Mouse (Mus musculus): ENCODE measurements around the gene Rab4a. TPM values are rescaled to one million over a fixed set of nuclear protein-coding genes. Genes with fewer than 3 reads are reported as not detected.
"Not testable (repeated sequence)": the region's sequence is repeated elsewhere in the genome, so short reads cannot be mapped to it uniquely, and the experiment has no call there.

Gene Rab4a
- polyA plus RNA-seq, 1 experiment, result 67.2 TPM

- 80% methylated on average over 7 of the region's 7 CpGs for WGBS
- no peak for DNase-seq (ENCODE audit: low read depth, low spot score)
Measured at GRCm38 (mm10) chr8:123808671-123809070, 2.9 kb downstream of the Rab4a start.

- WGBS, result 92% methylated on average over 4 of the region's 4 CpGs
- DNase-seq (ENCODE audit: low read depth, low spot score), result not testable (repeated sequence)
Measured at GRCm38 (mm10) chr8:123809342-123809741, 3.6 kb downstream of the Rab4a start.

DNA sequence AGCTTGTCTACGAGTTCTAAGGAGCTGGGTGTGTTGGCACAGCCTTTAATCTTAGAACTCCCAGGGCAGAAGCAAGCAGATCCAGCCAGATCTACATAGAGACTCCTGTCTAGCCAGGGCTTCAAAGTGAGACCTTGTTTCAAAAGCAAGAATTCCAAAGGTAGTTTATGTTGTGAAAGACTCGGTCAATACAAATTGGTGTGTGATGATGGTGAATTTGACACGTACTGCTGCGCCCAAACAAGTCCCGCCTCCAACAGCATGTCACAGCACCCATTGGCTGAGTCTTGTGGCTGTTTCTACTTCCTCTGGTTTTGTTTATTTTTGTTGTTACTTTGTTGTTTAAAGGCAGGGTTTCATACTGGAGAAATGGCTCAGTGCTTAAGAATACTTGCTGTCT lies 6.4 kb downstream of the Rab4a start:
- DNase-seq (ENCODE audit: low read depth, low spot score), result no peak
- 71% methylated on average over 5 of the region's 5 CpGs for WGBS

DNA sequence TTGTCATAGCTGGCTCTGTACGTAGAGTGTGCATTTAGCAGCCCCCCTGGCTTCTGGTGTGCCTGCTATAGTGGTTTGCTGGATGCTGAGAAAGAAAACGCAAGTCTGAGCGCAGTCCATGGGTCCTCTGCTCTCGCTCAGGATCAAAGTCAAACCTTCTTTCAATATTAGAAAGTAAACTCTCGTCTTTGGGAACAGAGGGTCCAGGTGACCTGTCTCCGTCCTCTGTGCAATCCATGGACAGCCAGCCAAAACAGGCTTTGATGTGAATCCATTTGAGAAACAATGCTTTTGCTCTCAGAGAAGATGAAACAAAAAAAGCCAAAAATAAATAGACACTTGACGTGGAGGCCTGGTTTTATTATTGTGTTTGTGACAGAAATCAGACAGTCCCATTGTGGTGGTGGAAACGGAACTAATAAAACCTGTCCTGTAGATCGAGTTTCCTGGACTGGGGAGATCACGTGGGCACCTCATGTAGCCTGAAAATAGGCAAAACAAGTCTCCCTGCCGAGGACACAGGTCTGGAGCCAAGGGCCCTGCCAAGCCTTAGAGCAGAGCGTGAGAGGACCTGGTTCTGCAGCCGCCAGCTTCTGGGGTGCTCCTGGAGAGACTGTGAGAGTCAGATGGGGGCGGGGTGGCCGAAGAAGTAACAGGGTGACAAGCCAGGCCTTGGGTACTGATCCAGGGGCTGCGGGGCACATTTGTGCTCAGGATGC lies 7.5 kb downstream of the Rab4a start:
- 27% methylated on average over 16 of the region's 16 CpGs for WGBS
- DNase-seq (ENCODE audit: low read depth, low spot score), result no peak

- DNase-seq (ENCODE audit: low read depth, low spot score), result peak; percentile 78
- 39% methylated on average over 4 of the region's 4 CpGs for WGBS
Measured at GRCm38 (mm10) chr8:123813892-123814266, 8.1 kb downstream of the Rab4a start.

GRCm38 (mm10) chr8:123815325-123815724 lies 9.5 kb downstream of the Rab4a start:
- WGBS, result 93% methylated on average over 11 of the region's 11 CpGs
- DNase-seq (ENCODE audit: low read depth, low spot score), result no peak

DNA sequence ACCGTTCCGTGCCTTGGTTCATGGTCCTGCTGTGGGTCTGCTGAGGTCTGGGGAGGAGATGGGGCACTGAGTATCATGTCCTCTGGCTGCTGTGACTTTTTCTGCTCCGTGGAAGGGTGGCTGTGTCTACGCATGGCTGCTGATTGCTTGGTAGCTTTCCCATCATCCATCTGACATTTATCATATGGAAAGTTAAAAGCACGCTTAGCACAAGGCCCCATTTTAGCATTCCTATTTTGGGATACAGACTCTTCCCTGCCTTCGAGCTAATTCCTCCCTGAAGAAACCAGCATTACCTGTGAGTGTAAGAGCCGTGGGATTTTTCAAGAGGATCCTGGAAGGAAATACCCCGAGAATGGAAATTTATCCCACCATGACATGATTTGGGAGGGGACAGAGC lies 11.2 kb downstream of the Rab4a start:
- WGBS, result 88% methylated on average over 8 of the region's 8 CpGs
- DNase-seq (ENCODE audit: low read depth, low spot score), result no peak

- 92% methylated on average over 11 of the region's 11 CpGs for WGBS
- no peak for DNase-seq (ENCODE audit: low read depth, low spot score)
Measured at GRCm38 (mm10) chr8:123817747-123818146, 12.0 kb downstream of the Rab4a start.

GRCm38 (mm10) chr8:123819683-123820610 lies 14.2 kb downstream of the Rab4a start:
- peak; percentile 84 for DNase-seq (ENCODE audit: low read depth, low spot score)
- 33% methylated on average over 19 of the region's 19 CpGs for WGBS

GRCm38 (mm10) chr8:123820780-123821179 lies 15.0 kb downstream of the Rab4a start:
- no peak for DNase-seq (ENCODE audit: low read depth, low spot score)
- 38% methylated on average over 6 of the region's 6 CpGs for WGBS

- 97% methylated on average over 10 of the region's 10 CpGs for WGBS
- no peak for DNase-seq (ENCODE audit: low read depth, low spot score)
Measured at GRCm38 (mm10) chr8:123823111-123823510, 17.3 kb downstream of the Rab4a start.

- DNase-seq (ENCODE audit: low read depth, low spot score), result no peak
- 91% methylated on average over 18 of the region's 18 CpGs for WGBS
Measured at GRCm38 (mm10) chr8:123823532-123824123, 17.8 kb downstream of the Rab4a start.

DNA sequence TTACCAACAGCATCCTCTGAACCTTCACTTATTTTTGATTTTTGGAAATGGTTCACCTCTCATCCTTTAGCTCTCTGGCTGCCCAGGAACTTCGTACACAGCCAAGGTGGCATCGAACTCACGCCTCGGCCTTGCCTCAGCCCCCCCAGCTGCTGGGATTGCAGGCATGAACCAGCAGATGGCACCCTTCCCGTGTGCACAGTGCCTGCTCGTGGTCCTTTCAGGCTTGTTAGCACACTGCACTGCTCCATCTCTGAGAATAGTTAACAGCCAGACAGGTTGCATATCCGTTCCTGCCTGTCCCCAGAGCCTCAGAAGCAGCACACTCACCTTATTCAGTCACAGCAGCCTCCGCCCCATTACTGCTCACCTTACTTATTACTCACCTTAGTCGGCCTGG lies 20.2 kb downstream of the Rab4a start:
- 67% methylated on average over 9 of the region's 9 CpGs for WGBS
- DNase-seq (ENCODE audit: low read depth, low spot score), result no peak

GRCm38 (mm10) chr8:123826758-123827157 lies 21.0 kb downstream of the Rab4a start:
- DNase-seq (ENCODE audit: low read depth, low spot score), result no peak
- WGBS, result 94% methylated on average over 7 of the region's 7 CpGs

GRCm38 (mm10) chr8:123827523-123827922 lies 21.7 kb downstream of the Rab4a start:
- 95% methylated on average over 13 of the region's 13 CpGs for WGBS
- DNase-seq (ENCODE audit: low read depth, low spot score), result no peak

- WGBS, result 84% methylated on average over 4 of the region's 4 CpGs
- DNase-seq (ENCODE audit: low read depth, low spot score), result no peak
Measured at GRCm38 (mm10) chr8:123832757-123833156, 27.0 kb downstream of the Rab4a start.

DNA sequence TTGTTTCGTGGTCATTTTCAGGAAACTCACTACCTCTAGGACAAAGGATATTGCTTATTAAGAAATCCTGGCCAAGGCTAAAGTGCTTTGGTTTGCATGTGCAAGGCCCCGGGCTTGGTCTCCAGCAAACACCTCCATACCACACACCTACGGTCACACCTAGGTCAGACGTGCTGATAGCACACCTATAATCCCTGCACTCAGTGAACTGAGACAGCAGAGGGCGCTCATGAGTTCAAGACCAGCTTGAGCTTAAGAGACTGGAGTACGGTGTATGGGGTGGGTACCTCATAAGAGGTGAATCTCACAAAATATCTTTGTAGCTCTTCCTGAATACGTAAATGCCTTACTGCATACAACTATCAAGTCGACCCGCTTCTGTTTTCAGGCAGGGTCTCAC lies 29.7 kb downstream of the Rab4a start:
- WGBS, result 51% methylated on average over 9 of the region's 9 CpGs
- DNase-seq (ENCODE audit: low read depth, low spot score), result no peak

DNA sequence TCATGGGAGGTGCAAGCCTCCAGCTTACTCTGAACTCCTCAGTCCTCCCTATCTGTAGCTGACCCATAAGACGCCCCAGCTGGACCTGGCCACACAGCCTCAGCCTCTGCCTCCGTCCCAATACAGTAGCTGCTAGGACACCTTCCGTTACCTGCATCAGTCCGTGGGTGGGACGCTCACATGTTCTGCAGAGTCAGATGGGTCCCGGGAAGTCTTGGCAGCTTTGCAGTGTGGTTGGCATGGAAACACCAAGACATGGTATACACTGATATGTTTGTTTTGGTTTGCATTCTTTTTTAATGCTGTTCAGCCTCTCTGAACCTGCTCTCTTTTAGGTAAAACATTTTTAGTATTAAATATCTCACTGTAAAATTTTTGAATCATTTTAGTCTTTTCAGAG lies 30.6 kb downstream of the Rab4a start:
- 91% methylated on average over 6 of the region's 6 CpGs for WGBS
- no peak for DNase-seq (ENCODE audit: low read depth, low spot score)

DNA sequence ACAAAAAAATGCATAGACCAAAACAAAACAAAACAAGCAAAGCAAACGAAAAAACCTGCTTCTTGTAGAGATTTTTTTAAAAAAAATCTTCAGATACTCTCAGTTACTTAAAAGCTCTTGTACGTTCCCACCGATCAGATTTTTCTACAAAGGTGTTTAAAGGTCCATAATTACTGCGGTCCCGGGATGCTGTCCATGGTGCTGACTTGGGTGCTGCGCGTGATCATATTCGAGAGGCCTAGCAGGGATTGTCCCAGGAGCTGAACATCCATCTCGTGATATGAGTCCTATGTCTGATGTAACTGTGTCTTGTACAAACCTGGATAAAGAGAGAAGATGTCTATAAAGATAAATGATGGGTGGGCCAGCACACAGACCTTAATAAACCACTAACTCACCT lies 32.7 kb downstream of the Rab4a start:
- DNase-seq (ENCODE audit: low read depth, low spot score), result no peak
- 60% methylated on average over 9 of the region's 9 CpGs for WGBS

GRCm38 (mm10) chr8:123840578-123841345 lies 35.0 kb downstream of the Rab4a start:
- no peak for DNase-seq (ENCODE audit: low read depth, low spot score)
- 86% methylated on average over 15 of the region's 15 CpGs for WGBS
